Mouse (Mus musculus): Measurements from ENCODE around the gene Dapk2.

The Dapk2 gene

GRCm38 (mm10) chr9:66142265-66142664 lies 15.8 kb upstream of the Dapk2 start:
- no peak for DNase-seq (ENCODE audit: low read depth, low spot score)

- no peak for DNase-seq (ENCODE audit: low read depth, low spot score)
Measured at GRCm38 (mm10) chr9:66144248-66144647, 13.8 kb upstream of the Dapk2 start.

GRCm38 (mm10) chr9:66146141-66146540 lies 11.9 kb upstream of the Dapk2 start:
- DNase-seq (ENCODE audit: low read depth, low spot score) = no peak

GRCm38 (mm10) chr9:66152011-66152410 lies 6.0 kb upstream of the Dapk2 start:
- no peak for DNase-seq (ENCODE audit: low read depth, low spot score)

- no peak for DNase-seq (ENCODE audit: low read depth, low spot score)
Measured at GRCm38 (mm10) chr9:66153594-66153993, 4.4 kb upstream of the Dapk2 start.

GRCm38 (mm10) chr9:66154013-66154412 lies 4.0 kb upstream of the Dapk2 start:
- DNase-seq (ENCODE audit: low read depth, low spot score) = no peak

GRCm38 (mm10) chr9:66155534-66155933 lies 2.5 kb upstream of the Dapk2 start:
- DNase-seq (ENCODE audit: low read depth, low spot score) = no peak

GRCm38 (mm10) chr9:66158885-66159430 lies 935 bp downstream of the Dapk2 start:
- DNase-seq (ENCODE audit: low read depth, low spot score) = no peak

GRCm38 (mm10) chr9:66160155-66160554 lies 2.1 kb downstream of the Dapk2 start:
- DNase-seq (ENCODE audit: low read depth, low spot score) = no peak

- DNase-seq (ENCODE audit: low read depth, low spot score) = no peak
Measured at GRCm38 (mm10) chr9:66162995-66163394, 5.0 kb downstream of the Dapk2 start.

GRCm38 (mm10) chr9:66167222-66167621 lies 9.2 kb downstream of the Dapk2 start:
- DNase-seq (ENCODE audit: low read depth, low spot score) = no peak

- no peak for DNase-seq (ENCODE audit: low read depth, low spot score)
Measured at GRCm38 (mm10) chr9:66168233-66168632, 10.2 kb downstream of the Dapk2 start.

GRCm38 (mm10) chr9:66170506-66170905 lies 12.5 kb downstream of the Dapk2 start:
- DNase-seq (ENCODE audit: low read depth, low spot score) = no peak

- DNase-seq (ENCODE audit: low read depth, low spot score) = no peak
Measured at GRCm38 (mm10) chr9:66171275-66171921, 13.4 kb downstream of the Dapk2 start.

GRCm38 (mm10) chr9:66173316-66173855 lies 15.4 kb downstream of the Dapk2 start:
- DNase-seq (ENCODE audit: low read depth, low spot score) = no peak

GRCm38 (mm10) chr9:66174985-66175384 lies 17.0 kb downstream of the Dapk2 start:
- DNase-seq (ENCODE audit: low read depth, low spot score) = no peak

GRCm38 (mm10) chr9:66177975-66178374 lies 20.0 kb downstream of the Dapk2 start:
- DNase-seq (ENCODE audit: low read depth, low spot score) = no peak

- no peak for DNase-seq (ENCODE audit: low read depth, low spot score)
Measured at GRCm38 (mm10) chr9:66179795-66180194, 21.8 kb downstream of the Dapk2 start.

GRCm38 (mm10) chr9:66181126-66181825 lies 23.3 kb downstream of the Dapk2 start:
- DNase-seq (ENCODE audit: low read depth, low spot score) = peak; percentile 54

GRCm38 (mm10) chr9:66181826-66182678 lies 24.0 kb downstream of the Dapk2 start:
- DNase-seq (ENCODE audit: low read depth, low spot score) = no peak

GRCm38 (mm10) chr9:66182679-66182993 lies 24.6 kb downstream of the Dapk2 start:
- DNase-seq (ENCODE audit: low read depth, low spot score) = no peak

GRCm38 (mm10) chr9:66183023-66183422 lies 25.0 kb downstream of the Dapk2 start:
- no peak for DNase-seq (ENCODE audit: low read depth, low spot score)
